Mouse (Mus musculus) myocyte (in vitro differentiated cells): ENCODE measurements around the gene Dtx2. TPM values are rescaled to one million over a fixed set of nuclear protein-coding genes. Genes with fewer than 3 reads are reported as not detected.
A peak's percentile ranks its signal among the peaks of the same experiment; 100 is the strongest.

ENCODE experiments used
- H3K27me3 ChIP-seq: one replicate; pipeline ENCODE4 v1.6.1; 2011; ENCODE audit not compliant: control insufficient read depth, insufficient read depth, insufficient read length
- H3K36me3 ChIP-seq: one replicate; pipeline ENCODE4 v1.6.1; 2011; ENCODE audit not compliant: control insufficient read depth, insufficient read depth
- H3K4me2 ChIP-seq: one replicate; pipeline ENCODE4 v1.6.1; 2011; ENCODE audit warnings: low read depth, control low read depth
- H3K4me3 ChIP-seq: one replicate; pipeline ENCODE4 v1.5.1; 2011; ENCODE audit warnings: mild to moderate bottlenecking, control low read depth, moderate library complexity
- H3K79me2 ChIP-seq: one replicate; pipeline ENCODE4 v1.6.1; 2011; ENCODE audit not compliant: control insufficient read depth, insufficient read depth
- H3ac ChIP-seq: one replicate; pipeline ENCODE4 v1.6.1; 2011; ENCODE audit not compliant: control insufficient read depth, insufficient read length
- CEBPB ChIP-seq: IDR thresholded peaks from 2 replicates; pipeline ENCODE4 v1.6.1; 2011; ENCODE audit warnings: mild to moderate bottlenecking, moderate library complexity; ENCODE audit not compliant: poor library complexity, insufficient read depth, severe bottlenecking
- E2F4 ChIP-seq: IDR thresholded peaks from one replicate; pipeline ENCODE4 v1.6.1; 2011; ENCODE audit warnings: mild to moderate bottlenecking, control low read depth, moderate library complexity; ENCODE audit not compliant: insufficient read depth
- MAX ChIP-seq: IDR thresholded peaks from one replicate; pipeline ENCODE4 v1.6.1; 2011; ENCODE audit warnings: low read depth, mild to moderate bottlenecking, control low read depth
- MYOD1 ChIP-seq, 3 experiments: IDR thresholded peaks; one replicate each; pipeline ENCODE4 v1.6.1; 2011; ENCODE audit warnings: control low read depth in 2 of 3, low read depth in 2 of 3, mild to moderate bottlenecking in 2 of 3, moderate library complexity in 1 of 3; ENCODE audit not compliant: insufficient read length in 2 of 3, control insufficient read depth in 1 of 3
- MYOG ChIP-seq, 3 experiments: IDR thresholded peaks; one replicate each; pipeline ENCODE4 v1.6.1; 2011; ENCODE audit warnings: control low read depth in 2 of 3, low read depth in 2 of 3, mild to moderate bottlenecking in 2 of 3; ENCODE audit not compliant: insufficient read length in 2 of 3, control insufficient read depth in 1 of 3, insufficient read depth in 1 of 3
- POLR2A ChIP-seq: IDR thresholded peaks from one replicate; pipeline ENCODE4 v1.6.1; 2011; ENCODE audit warnings: low read depth, mild to moderate bottlenecking, control low read depth, moderate library complexity; ENCODE audit not compliant: insufficient read length
- POLR2AphosphoS2 ChIP-seq: IDR thresholded peaks from one replicate; pipeline ENCODE4 v1.6.1; 2011; ENCODE audit warnings: low read depth, control low read depth; ENCODE audit not compliant: insufficient read length
- REST ChIP-seq: IDR thresholded peaks from one replicate; pipeline ENCODE4 v1.6.1; 2011; ENCODE audit warnings: mild to moderate bottlenecking, control low read depth, moderate library complexity; ENCODE audit not compliant: insufficient read depth, insufficient read length
- SRF ChIP-seq: IDR thresholded peaks from one replicate; pipeline ENCODE4 v1.6.1; 2011; ENCODE audit warnings: low read depth; ENCODE audit not compliant: control insufficient read depth, insufficient read length
- TCF12 ChIP-seq: IDR thresholded peaks from one replicate; pipeline ENCODE4 v1.6.1; 2011; ENCODE audit warnings: mild to moderate bottlenecking, control low read depth; ENCODE audit not compliant: poor library complexity, insufficient read depth, severe bottlenecking
- TCF3 ChIP-seq: IDR thresholded peaks from one replicate; pipeline ENCODE4 v1.6.1; 2011; ENCODE audit warnings: low read depth, control low read depth; ENCODE audit not compliant: insufficient read length
- USF1 ChIP-seq: IDR thresholded peaks from one replicate; pipeline ENCODE4 v1.6.1; 2011; ENCODE audit warnings: low read depth, mild to moderate bottlenecking, control low read depth, moderate library complexity
- polyA plus RNA-seq: library from polyadenylated mRNA; unstranded; fragments of >200 nt; fragmentation: generic; extraction: Trizol; gene quantifications from one replicate; pipeline ENCODE4 v1.2.1, GENCODE M21; 2012; ENCODE audit warnings: missing spikeins

Gene Dtx2
- polyA plus RNA-seq, 1 experiment: 18.3 TPM

- H3K27me3 ChIP-seq: no peaks in the 10 kb centered on the region
- TF ChIP-seq REST (no peak), POLR2A (no peak), TCF12 (no peak), MYOD1 (IDR thresholded peaks at IDR 0.05; ENCODE audit: control insufficient read depth in 1 of 3, insufficient read length in 2 of 3, low read depth in 2 of 3) (peak in 2 of 3 experiments; percentile 16 to 71), MYOG (IDR thresholded peaks at IDR 0.05; ENCODE audit: control insufficient read depth in 1 of 3, insufficient read depth in 1 of 3, insufficient read length in 2 of 3, low read depth in 2 of 3) (peak; percentile 29 to 86 (median 33)), CEBPB (no peak), MAX (no peak)
- no peak overlapping the region for H3ac ChIP-seq
- H3K36me3 ChIP-seq: no peaks in the 10 kb centered on the region
- H3K79me2 ChIP-seq: peaks cover 6% of the 10 kb centered on the region
- H3K4me2 ChIP-seq: peak overlapping the region; percentile 12
- no peak overlapping the region for H3K4me3 ChIP-seq
These were observed 25.3 kb downstream of the Dtx2 start for GRCm38 (mm10) chr5:136019907-136020306.

- no peak overlapping the region for H3K4me2 ChIP-seq
- no peak overlapping the region for H3ac ChIP-seq
- no peaks in the 10 kb centered on the region for H3K27me3 ChIP-seq
- H3K4me3 ChIP-seq: no peak overlapping the region
- no peaks in the 10 kb centered on the region for H3K79me2 ChIP-seq
- TF ChIP-seq SRF: no peak
- TF ChIP-seq TCF3: no peak
- no peak for TF ChIP-seq MYOG (IDR thresholded peaks at IDR 0.05; ENCODE audit: control insufficient read depth in 1 of 3, insufficient read depth in 1 of 3, insufficient read length in 2 of 3, low read depth in 2 of 3)
- no peak for TF ChIP-seq POLR2A
- TF ChIP-seq MAX: no peak
- TF ChIP-seq CEBPB: no peak
- TF ChIP-seq TCF12: no peak
- TF ChIP-seq REST: no peak
- no peak for TF ChIP-seq E2F4
- no peak for TF ChIP-seq MYOD1 (IDR thresholded peaks at IDR 0.05; ENCODE audit: control insufficient read depth in 1 of 3, insufficient read length in 2 of 3, low read depth in 2 of 3)
- TF ChIP-seq POLR2AphosphoS2: no peak
- no peak for TF ChIP-seq USF1
- no peaks in the 10 kb centered on the region for H3K36me3 ChIP-seq
These were observed 31.1 kb downstream of the Dtx2 start for GRCm38 (mm10) chr5:136025712-136026111.

DNA sequence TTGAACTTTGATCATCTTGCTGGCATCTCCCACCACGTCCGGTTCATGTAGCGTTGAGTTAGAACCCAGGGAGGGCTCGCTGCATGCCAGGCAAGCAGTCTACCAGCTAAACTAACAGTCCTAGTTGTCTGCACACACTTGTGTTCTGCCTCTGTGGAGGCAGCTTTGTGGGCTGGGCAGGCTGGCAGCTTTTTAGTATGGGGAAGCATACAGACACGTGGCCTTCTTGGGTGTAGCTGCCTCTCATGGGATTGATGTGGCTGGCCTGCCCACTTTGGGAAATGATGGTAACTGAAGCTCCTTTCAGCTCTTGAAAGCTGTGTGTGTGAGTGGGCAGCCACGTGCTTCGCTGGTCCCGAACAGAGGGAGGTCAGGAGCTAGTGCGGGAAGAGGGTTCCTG lies 32.3 kb downstream of the Dtx2 start:
- Histone ChIP-seq H3K27me3 (no peaks in the 10 kb centered on the region), H3K36me3 (no peaks in the 10 kb centered on the region), H3ac (no peak overlapping the region), H3K4me2 (no peak overlapping the region), H3K4me3 (no peak overlapping the region), H3K79me2 (no peaks in the 10 kb centered on the region)
- TF ChIP-seq TCF3 (no peak), SRF (no peak), USF1 (no peak), POLR2AphosphoS2 (no peak), MYOD1 (IDR thresholded peaks at IDR 0.05; ENCODE audit: control insufficient read depth in 1 of 3, insufficient read length in 2 of 3, low read depth in 2 of 3) (no peak), MYOG (IDR thresholded peaks at IDR 0.05; ENCODE audit: control insufficient read depth in 1 of 3, insufficient read depth in 1 of 3, insufficient read length in 2 of 3, low read depth in 2 of 3) (no peak), MAX (no peak), E2F4 (no peak), TCF12 (no peak), CEBPB (no peak), POLR2A (no peak), REST (no peak)

DNA sequence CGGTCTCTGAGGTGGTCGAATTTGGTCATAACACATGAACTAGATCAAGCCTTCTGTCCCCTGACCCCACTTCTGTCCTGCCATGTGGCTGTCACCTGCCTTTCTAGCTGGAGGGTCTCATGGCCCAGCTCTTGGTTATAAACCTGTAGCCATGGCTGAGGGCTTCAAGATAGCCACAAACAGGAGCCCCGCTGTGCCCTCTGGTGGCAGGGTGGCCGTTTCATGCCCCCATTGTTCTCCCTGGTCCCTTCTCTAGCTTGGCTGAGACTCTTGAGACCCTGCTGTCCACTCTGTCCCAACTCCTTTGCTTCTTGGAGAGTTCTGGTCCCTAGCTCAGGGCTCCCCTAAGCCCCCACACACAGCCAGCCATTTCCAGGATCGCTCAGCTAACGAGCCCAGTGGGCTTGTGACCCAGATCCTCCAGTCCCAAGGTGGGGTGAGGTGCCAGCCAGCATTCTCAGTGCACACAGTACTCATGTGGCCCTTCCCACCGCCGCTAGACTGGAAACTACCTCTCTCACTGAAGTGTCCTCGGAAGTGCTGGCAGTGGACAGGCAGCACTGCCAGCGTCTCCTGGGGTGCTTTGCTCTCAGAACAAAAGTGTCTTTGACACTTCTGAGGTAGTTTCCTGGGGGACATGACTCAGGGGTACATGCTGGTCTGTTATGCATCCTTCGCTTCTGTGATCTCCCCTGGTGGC lies 33.2 kb downstream of the Dtx2 start:
- no peak for TF ChIP-seq SRF
- TF ChIP-seq TCF3: no peak
- no peak for TF ChIP-seq E2F4
- TF ChIP-seq TCF12: no peak
- no peak for TF ChIP-seq CEBPB
- TF ChIP-seq USF1: no peak
- no peak for TF ChIP-seq POLR2A
- TF ChIP-seq MYOG (IDR thresholded peaks at IDR 0.05; ENCODE audit: control insufficient read depth in 1 of 3, insufficient read depth in 1 of 3, insufficient read length in 2 of 3, low read depth in 2 of 3): no peak
- no peak for TF ChIP-seq MYOD1 (IDR thresholded peaks at IDR 0.05; ENCODE audit: control insufficient read depth in 1 of 3, insufficient read length in 2 of 3, low read depth in 2 of 3)
- TF ChIP-seq REST: no peak
- no peak for TF ChIP-seq MAX
- no peak for TF ChIP-seq POLR2AphosphoS2
- Histone ChIP-seq H3K4me2 (no peak overlapping the region), H3K79me2 (no peaks in the 10 kb centered on the region), H3K36me3 (no peaks in the 10 kb centered on the region), H3K4me3 (no peak overlapping the region), H3K27me3 (no peaks in the 10 kb centered on the region), H3ac (no peak overlapping the region)
